Mouse (Mus musculus) C3H10T1/2 (cell line): ENCODE measurements around the gene Tbx5. TPM values are rescaled to one million over a fixed set of nuclear protein-coding genes. Genes with fewer than 3 reads are reported as not detected.

ENCODE experiments used
- polyA plus RNA-seq, 2 experiments: library from polyadenylated mRNA; unstranded; fragments of >200 nt; fragmentation: generic; extraction: Trizol; gene quantifications; one replicate each; pipeline ENCODE4 v1.2.1; 2012; ENCODE audit warnings: missing spikeins in 2 of 2

Gene Tbx5
- polyA plus RNA-seq: not detected

GRCm38 (mm10) chr5:119832479-119832796 is at the start of gene Tbx5:
Gene Tbx5 (plus strand): TSS chr5:119832668.

Other genes with a start within 250 kb of the Tbx5 start
- 1 to 10 TPM; 1.7 to 4.7 TPM for gene Tbx3, start 162.0 kb upstream of the Tbx5 start, polyA plus RNA-seq